Mouse (Mus musculus) CD4-positive, CD25-positive, alpha-beta regulatory T cell, adult 4 months (primary cell): ENCODE measurements around the gene Scaf1. TPM values are rescaled to one million over a fixed set of nuclear protein-coding genes. Genes with fewer than 3 reads are reported as not detected.

Experiments used
- ATAC-seq: one replicate; pipeline ENCODE4 v1.8.0; 2017
- polyA plus RNA-seq, 2 experiments: library from polyadenylated mRNA; unstranded; fragments of 100-300 nt; shearing (Covaris generic); gene quantifications; one replicate each; pipeline ENCODE4 v1.2.1; 2017

Scaf1 gene
- polyA plus RNA-seq, 2 experiments from 2014 or later, result 7.0 to 9.3 TPM

GRCm38 (mm10) chr7:44953561-44953960 is 62.6 kb downstream of the Scaf1 start:
- no peak for ATAC-seq

Other genes with a start within 250 kb of the Scaf1 start
- 10 to 100 TPM; 27.3 to 57.8 TPM for gene Nup62, start 200.3 kb downstream of the Scaf1 start, polyA plus RNA-seq
- 1 to 10 TPM; 1.9 to 3.6 TPM for gene Il4i1, start 200.0 kb downstream of the Scaf1 start, polyA plus RNA-seq
- under 1 TPM; 0.19 to 0.35 TPM for gene Atf5, start 199.7 kb downstream of the Scaf1 start, polyA plus RNA-seq
- gene Akt1s1, start 167.4 kb downstream of the Scaf1 start, polyA plus RNA-seq, result 1 to 10 TPM; 1.2 to 3.1 TPM
- 10 to 100 TPM; 64.8 to 85.3 TPM for gene Tbc1d17, start 167.3 kb downstream of the Scaf1 start, polyA plus RNA-seq
- gene Pnkp, start 159.2 kb downstream of the Scaf1 start, polyA plus RNA-seq, result 10 to 100 TPM; 45.0 to 74.3 TPM
- 1 to 10 TPM; 1.1 to 3.9 TPM for gene Ptov1, start 146.6 kb downstream of the Scaf1 start, polyA plus RNA-seq
- 10 to 100 TPM in 1 of 2 experiments, 1 to 10 TPM in 1; 9.1 to 10.9 TPM for gene Med25, start 123.7 kb downstream of the Scaf1 start, polyA plus RNA-seq
- 10 to 100 TPM in 1 of 2 experiments, 1 to 10 TPM in 1; 9.2 to 17.5 TPM for gene Fuz, start 120.3 kb downstream of the Scaf1 start, polyA plus RNA-seq
- gene Ap2a1, start 86.9 kb downstream of the Scaf1 start, polyA plus RNA-seq, result 1 to 10 TPM; 6.2 to 7.4 TPM
- gene Tsks, start 73.2 kb downstream of the Scaf1 start, polyA plus RNA-seq, result not detected
- gene Cpt1c, start 41.5 kb downstream of the Scaf1 start, polyA plus RNA-seq, result under 1 TPM; 0.36 to 0.92 TPM
- gene Prmt1, start 29.8 kb downstream of the Scaf1 start, polyA plus RNA-seq, result 100 to 1,000 TPM in 1 of 2 experiments, 10 to 100 TPM in 1; 39.7 to 114 TPM
- 100 to 1,000 TPM; 117 to 147 TPM for gene Irf3, start 18.7 kb downstream of the Scaf1 start, polyA plus RNA-seq
- 10 to 100 TPM; 23.6 to 30.1 TPM for gene Bcl2l12, start 17.7 kb downstream of the Scaf1 start, polyA plus RNA-seq
- gene Rras, start 1.6 kb upstream of the Scaf1 start, polyA plus RNA-seq, result 1 to 10 TPM; 2.0 to 3.9 TPM
- gene Prr12, start 36.5 kb upstream of the Scaf1 start, polyA plus RNA-seq, result 10 to 100 TPM; 10.8 to 10.9 TPM
- 100 to 1,000 TPM; 158 to 199 TPM for gene Nosip, start 46.1 kb upstream of the Scaf1 start, polyA plus RNA-seq
- gene Prrg2, start 46.3 kb upstream of the Scaf1 start, polyA plus RNA-seq, result 1 to 10 TPM; 1.7 to 2.8 TPM
- gene Rcn3, start 75.9 kb upstream of the Scaf1 start, polyA plus RNA-seq, result 10 to 100 TPM in 1 of 2 experiments, 1 to 10 TPM in 1; 7.6 to 66.3 TPM
- gene Fcgrt, start 87.5 kb upstream of the Scaf1 start, polyA plus RNA-seq, result 1 to 10 TPM; 2.3 to 3.8 TPM
- gene Rps11, start 108.1 kb upstream of the Scaf1 start, polyA plus RNA-seq, result 1,000 to 10,000 TPM; 3,755 to 5,441 TPM
- 1,000 to 10,000 TPM; 5,632 to 7,602 TPM for gene Rpl13a, start 112.4 kb upstream of the Scaf1 start, polyA plus RNA-seq
- gene Gm45713, start 119.9 kb upstream of the Scaf1 start, polyA plus RNA-seq, result not detected
- 10 to 100 TPM; 89.0 to 91.7 TPM for gene Flt3l, start 120.1 kb upstream of the Scaf1 start, polyA plus RNA-seq
- 10 to 100 TPM; 40.4 to 50.6 TPM for gene Pih1d1, start 137.9 kb upstream of the Scaf1 start, polyA plus RNA-seq
- gene Aldh16a1, start 138.2 kb upstream of the Scaf1 start, polyA plus RNA-seq, result 10 to 100 TPM; 16.5 to 27.2 TPM
- not detected for gene Slc17a7, start 147.6 kb upstream of the Scaf1 start, polyA plus RNA-seq
- not detected for gene Gfy, start 163.2 kb upstream of the Scaf1 start, polyA plus RNA-seq
- not detected for gene Pth2, start 164.6 kb upstream of the Scaf1 start, polyA plus RNA-seq
- gene Ccdc155, start 188.5 kb upstream of the Scaf1 start, polyA plus RNA-seq, result not detected
- 10 to 100 TPM; 16.1 to 22.9 TPM for gene Dkkl1, start 195.8 kb upstream of the Scaf1 start, polyA plus RNA-seq
- 1 to 10 TPM; 4.5 to 5.4 TPM for gene Tead2, start 199.4 kb upstream of the Scaf1 start, polyA plus RNA-seq
- gene Cd37, start 222.8 kb upstream of the Scaf1 start, polyA plus RNA-seq, result 100 to 1,000 TPM; 473 to 666 TPM
- not detected for gene Slc6a16, start 224.7 kb upstream of the Scaf1 start, polyA plus RNA-seq